Mouse (Mus musculus): Measurements from ENCODE around the gene Gm20388. TPM values are rescaled to one million over a fixed set of nuclear protein-coding genes. Genes with fewer than 3 reads are reported as not detected.

Gm20388 gene
- total RNA-seq, 2 experiments from 2014 or later = 12.7 TPM; not detected in 1

- peak; percentile 56 to 59 for DNase-seq
Observed at GRCm38 (mm10) chr8:122752111-122752721, 2841.6 kb downstream of the Gm20388 start.

- no peak for DNase-seq
Observed at GRCm38 (mm10) chr8:122758597-122758996, 2848.0 kb downstream of the Gm20388 start.

DNA sequence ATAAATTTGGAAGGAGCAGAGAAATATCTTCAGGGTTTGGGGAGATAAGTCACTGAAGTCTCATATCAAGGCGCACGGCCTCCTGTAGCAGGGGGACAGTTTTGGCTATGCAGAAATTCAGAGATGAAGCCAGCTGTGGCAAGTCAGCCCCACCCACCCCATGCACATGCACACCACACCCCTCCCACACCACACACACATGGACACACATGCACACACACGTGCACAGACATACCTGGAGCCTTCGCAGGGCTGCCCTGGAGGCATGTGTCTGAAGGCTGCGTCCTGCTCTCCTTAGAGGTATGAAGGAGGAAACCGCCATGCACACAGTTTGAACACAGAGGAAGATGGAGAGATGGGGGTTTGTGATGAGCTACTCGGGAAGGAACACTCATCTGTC, 2849.5 kb downstream of the Gm20388 start:
- no peak for DNase-seq

- DNase-seq = no peak
Observed at GRCm38 (mm10) chr8:122761109-122761508, 2850.5 kb downstream of the Gm20388 start.

DNA sequence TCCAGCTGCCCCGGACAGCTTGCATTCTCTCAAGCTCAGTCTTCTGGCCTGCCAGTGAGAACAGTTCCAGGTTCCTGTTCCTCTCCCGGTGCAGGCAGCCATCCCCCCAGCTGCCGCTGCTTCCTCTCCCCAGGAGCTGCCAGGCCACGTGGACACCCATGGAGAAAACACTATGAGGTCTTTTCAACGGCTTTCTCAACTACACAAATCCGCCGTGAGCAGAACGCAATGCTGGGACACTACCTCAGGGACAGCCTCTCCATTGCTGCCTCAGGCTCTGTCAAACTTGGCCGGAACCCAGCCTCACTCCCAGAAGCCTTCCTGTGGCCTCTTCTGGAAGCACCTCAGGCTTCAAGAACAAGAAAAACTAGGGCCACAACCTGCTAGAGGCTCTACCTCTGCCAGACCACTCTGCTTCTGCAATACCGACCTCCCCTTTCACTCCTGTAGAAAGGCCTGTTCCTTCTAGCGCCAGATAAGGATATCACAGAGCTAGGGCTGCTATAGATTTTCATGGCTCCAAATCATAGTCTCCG, 2852.2 kb downstream of the Gm20388 start:
- DNase-seq = no peak

GRCm38 (mm10) chr8:122763267-122763738, 2852.7 kb downstream of the Gm20388 start:
- no peak for DNase-seq

DNA sequence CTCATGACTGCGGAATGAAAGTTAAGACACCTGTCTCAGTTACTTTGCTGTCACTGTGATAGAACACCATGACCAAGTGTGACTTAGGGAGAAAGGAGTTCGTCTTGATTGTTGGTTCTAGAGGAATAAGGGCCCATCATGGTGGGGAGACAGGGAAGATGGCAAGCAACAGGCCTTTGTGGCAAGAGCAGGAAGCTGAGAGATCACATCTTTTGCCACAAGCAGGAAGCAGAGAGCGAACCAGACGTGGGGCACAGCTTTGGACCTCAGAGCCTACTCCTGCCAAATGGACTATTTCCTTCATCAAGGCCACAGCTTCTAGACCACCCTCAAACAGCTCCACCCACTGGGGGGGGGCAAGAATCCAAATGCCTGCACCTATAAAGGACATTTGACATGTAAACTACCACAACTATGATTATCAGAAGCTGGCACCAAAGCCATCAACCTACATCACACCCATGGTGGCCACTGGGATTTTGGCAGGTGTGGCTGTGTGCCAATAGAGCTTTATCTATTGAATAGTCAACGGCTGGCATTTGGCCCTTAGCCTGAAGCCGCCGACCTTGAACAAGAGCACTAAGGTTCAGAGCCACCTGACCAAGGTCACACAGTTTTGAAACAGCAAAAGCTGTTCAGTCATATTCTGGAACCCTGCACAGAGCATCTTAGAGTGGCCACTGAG, 2854.3 kb downstream of the Gm20388 start:
- no peak for DNase-seq

- no peak for DNase-seq
Observed at GRCm38 (mm10) chr8:122766189-122766588, 2855.5 kb downstream of the Gm20388 start.

GRCm38 (mm10) chr8:122766647-122767200, 2856.1 kb downstream of the Gm20388 start:
- no peak for DNase-seq

DNA sequence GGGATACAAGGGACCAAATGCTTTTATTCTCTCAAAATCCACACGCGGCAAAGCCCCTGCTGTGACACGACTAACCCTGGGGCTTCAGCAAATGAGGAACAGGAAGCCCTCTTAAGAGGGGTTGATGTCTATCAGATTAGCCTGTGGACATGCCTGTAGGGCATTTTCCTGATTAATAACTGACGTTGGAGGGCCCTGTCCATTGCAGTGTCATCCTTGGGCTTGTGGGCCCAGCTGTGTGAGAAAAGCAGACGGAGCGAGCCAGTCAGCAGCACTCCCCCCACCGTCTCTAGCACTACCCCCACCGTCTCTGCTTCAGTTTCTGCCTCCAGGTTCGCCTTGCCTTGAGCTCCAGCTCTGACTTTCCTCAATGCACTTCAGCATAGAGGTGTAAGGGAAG, 2856.6 kb downstream of the Gm20388 start:
- DNase-seq = no peak

- peak in 1 of 2 experiments; percentile 59 for DNase-seq
Observed at GRCm38 (mm10) chr8:122769251-122770058, 2858.8 kb downstream of the Gm20388 start.

GRCm38 (mm10) chr8:122772431-122773060, 2861.9 kb downstream of the Gm20388 start:
- no peak for DNase-seq

DNA sequence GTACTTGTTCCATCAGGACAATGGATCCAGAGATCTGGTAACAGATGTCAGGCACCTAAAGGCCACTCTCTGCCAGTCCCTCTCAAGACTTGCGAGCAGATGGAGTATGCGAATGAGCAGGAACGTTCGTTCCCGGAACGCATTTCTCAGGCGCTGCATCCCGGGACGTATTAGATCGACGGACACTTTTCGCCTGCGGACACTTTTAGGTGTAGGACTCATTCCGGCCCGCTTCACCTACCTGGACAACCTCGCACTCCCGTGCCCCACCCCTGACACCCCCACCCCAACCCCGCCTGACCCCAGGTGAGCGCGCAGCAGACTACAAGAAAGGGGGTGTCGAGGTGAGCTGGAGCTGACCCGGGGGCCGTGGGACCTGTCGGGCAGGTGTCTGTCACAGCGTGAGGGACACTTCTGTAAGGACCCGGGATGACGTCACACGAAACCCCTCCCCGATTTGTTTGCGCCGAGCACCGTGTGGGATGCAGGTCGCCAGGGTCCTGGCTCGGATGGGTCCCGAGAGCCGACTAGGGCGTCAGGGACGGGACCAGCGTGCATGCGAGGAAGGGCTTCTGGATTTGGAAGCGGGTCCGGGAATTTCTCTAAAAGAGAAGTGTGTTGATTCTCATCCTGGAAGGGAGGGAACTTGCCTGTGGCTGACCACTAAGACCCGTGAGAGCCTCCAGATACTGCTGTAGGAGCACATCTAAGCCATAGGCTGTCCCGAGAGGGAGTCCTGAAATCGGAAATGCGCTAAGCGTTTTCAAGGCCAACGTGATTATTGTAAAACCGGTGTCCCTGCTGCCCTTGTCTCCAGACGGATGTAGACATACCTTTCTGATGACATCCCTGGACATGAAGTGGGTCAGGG, 2864.9 kb downstream of the Gm20388 start, which contains the start of gene Acsf3:
TSS of gene Acsf3 (plus strand) at position 202 of the 871 bp plus-strand sequence.
- peak; percentile 62 to 64 for DNase-seq

- DNase-seq = peak in 1 of 2 experiments; percentile 8
Observed at GRCm38 (mm10) chr8:122777701-122778100, 2867.1 kb downstream of the Gm20388 start.

- no peak for DNase-seq
Observed at GRCm38 (mm10) chr8:122778703-122779239, 2868.1 kb downstream of the Gm20388 start.

GRCm38 (mm10) chr8:122779255-122779654, 2868.6 kb downstream of the Gm20388 start:
- no peak for DNase-seq

DNA sequence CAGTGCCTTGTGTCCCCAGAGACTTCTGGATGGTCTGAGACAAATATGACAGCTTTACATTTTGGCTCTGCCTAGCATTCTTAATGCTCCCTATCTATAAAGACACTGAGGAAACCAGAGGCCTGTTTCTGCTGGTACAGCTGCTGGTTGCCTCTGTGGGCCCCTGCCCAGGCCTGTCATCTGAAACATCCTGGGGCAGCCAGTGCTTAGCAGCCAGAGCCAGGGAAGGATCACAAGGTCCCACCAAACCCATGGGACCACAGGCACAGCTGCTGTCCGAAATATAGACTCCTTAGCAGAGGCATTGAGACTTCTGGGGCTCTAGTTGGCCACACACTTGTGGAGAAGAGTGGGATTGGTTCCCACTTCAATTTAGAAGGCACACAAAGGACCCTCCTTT, 2874.1 kb downstream of the Gm20388 start:
- DNase-seq = no peak

- DNase-seq = no peak
Observed at GRCm38 (mm10) chr8:122789796-122790195, 2879.2 kb downstream of the Gm20388 start.

DNA sequence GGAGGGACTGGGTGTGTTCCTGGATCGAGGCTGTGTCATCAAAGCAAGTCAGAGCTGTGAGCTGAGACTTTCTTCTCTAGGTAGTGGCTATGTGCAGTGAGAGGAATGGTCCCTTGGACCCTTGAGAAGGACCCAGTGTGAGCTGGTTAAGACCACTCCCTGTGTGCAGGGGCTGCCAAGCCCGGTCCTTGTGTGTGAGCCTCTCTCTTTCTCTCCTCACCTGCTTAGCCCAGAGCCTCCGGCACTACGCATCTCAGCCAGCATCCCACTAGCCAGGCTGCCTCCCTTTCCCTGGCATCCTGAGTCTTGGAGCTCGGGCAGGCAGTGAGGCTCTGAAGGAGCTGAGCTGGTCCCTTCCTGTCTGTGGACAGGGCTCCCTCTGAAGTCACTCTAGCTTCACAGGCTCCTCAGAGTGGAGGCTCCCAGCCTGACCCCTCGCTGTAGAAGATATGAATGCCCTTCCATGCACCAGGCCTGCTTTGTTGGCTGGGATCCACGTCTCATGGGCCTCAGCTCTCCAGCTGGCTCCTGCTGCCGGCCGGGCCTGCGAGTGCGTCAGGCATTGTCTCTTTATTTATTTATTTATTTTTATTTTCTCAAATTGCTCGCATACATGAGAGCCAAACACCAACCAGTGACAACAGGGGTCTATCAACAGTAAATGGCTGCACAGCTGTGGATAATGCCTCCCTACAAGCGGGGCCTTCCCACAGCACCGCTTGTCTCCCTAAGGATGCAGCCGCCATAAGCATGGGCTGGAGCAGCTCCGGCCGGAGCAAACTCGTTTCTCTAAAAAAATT, 2882.9 kb downstream of the Gm20388 start:
- DNase-seq = peak in 1 of 2 experiments; percentile 44

- no peak for DNase-seq
Observed at GRCm38 (mm10) chr8:122794175-122794454, 2883.5 kb downstream of the Gm20388 start.
